Mouse (Mus musculus) cerebellum, postnatal 4 days (tissue): Measurements from ENCODE around the gene Snx11.
"Not testable (repeated sequence)": the region's sequence is repeated elsewhere in the genome, so short reads cannot be mapped to it uniquely, and the experiment has no call there.

ENCODE experiments used
- DNase-seq, 2 experiments: peaks; one replicate each; pipeline ENCODE4 v3.0.0; 2022; ENCODE audit warnings: low spot score in 2 of 2, mixed read lengths in 1 of 2

The Snx11 gene

GRCm38 (mm10) chr11:96796081-96796480 lies 18.7 kb upstream of the Snx11 start:
- no peak for DNase-seq

- DNase-seq, result no peak
These were observed 18.1 kb upstream of the Snx11 start for GRCm38 (mm10) chr11:96795491-96795890.

GRCm38 (mm10) chr11:96790681-96791080 lies 13.3 kb upstream of the Snx11 start:
- DNase-seq, result no peak

- DNase-seq, result no peak
These were observed 12.6 kb upstream of the Snx11 start for GRCm38 (mm10) chr11:96789990-96790389.

GRCm38 (mm10) chr11:96788871-96789795 lies 11.8 kb upstream of the Snx11 start, which contains the start of gene Cbx1:
TSS of gene Cbx1 (plus strand) at chr11:96789127.
- peak; percentile 78 to 89 for DNase-seq

GRCm38 (mm10) chr11:96786731-96787450 lies 9.5 kb upstream of the Snx11 start:
- DNase-seq, result no peak

- peak; percentile 67 to 87 for DNase-seq
These were observed 7.5 kb upstream of the Snx11 start for GRCm38 (mm10) chr11:96784847-96785246.

GRCm38 (mm10) chr11:96781425-96781824 lies 4.1 kb upstream of the Snx11 start:
- no peak for DNase-seq

GRCm38 (mm10) chr11:96780306-96780705 lies 2.9 kb upstream of the Snx11 start:
- DNase-seq, result no peak

GRCm38 (mm10) chr11:96778061-96778627 lies 785 bp upstream of the Snx11 start:
- not testable (repeated sequence) for DNase-seq

GRCm38 (mm10) chr11:96776068-96776467 lies 1.3 kb downstream of the Snx11 start:
- no peak for DNase-seq

- no peak for DNase-seq
These were observed 1.7 kb downstream of the Snx11 start for GRCm38 (mm10) chr11:96775665-96776064.

GRCm38 (mm10) chr11:96775063-96775462 lies 2.3 kb downstream of the Snx11 start:
- DNase-seq, result no peak

- DNase-seq, result no peak
These were observed 2.8 kb downstream of the Snx11 start for GRCm38 (mm10) chr11:96774536-96774935.

- DNase-seq, result no peak
These were observed 4.9 kb downstream of the Snx11 start for GRCm38 (mm10) chr11:96772413-96772812.

- DNase-seq, result no peak
These were observed 5.9 kb downstream of the Snx11 start for GRCm38 (mm10) chr11:96771274-96771975.

- DNase-seq, result no peak
These were observed 9.1 kb downstream of the Snx11 start for GRCm38 (mm10) chr11:96768240-96768639.

- DNase-seq, result no peak
These were observed 10.3 kb downstream of the Snx11 start for GRCm38 (mm10) chr11:96767096-96767495.

GRCm38 (mm10) chr11:96766555-96766954 lies 10.8 kb downstream of the Snx11 start:
- DNase-seq, result no peak

GRCm38 (mm10) chr11:96765645-96766044 lies 11.7 kb downstream of the Snx11 start:
- DNase-seq, result no peak

GRCm38 (mm10) chr11:96764511-96765350 lies 12.6 kb downstream of the Snx11 start:
- DNase-seq, result no peak
